Mouse (Mus musculus): ENCODE measurements around the gene Lamc2. TPM values are rescaled to one million over a fixed set of nuclear protein-coding genes. Genes with fewer than 3 reads are reported as not detected.

The Lamc2 gene
- polyA plus RNA-seq, 1 experiment: not detected

GRCm38 (mm10) chr1:153115315-153115714, 70.9 kb downstream of the Lamc2 start:
- Histone ChIP-seq H3K4me3 (replicated peaks; ENCODE audit: control insufficient read depth, low read depth, low read length) (no peak overlapping the region), H3K4me1 (ENCODE audit: control insufficient read depth, insufficient read depth, low read length) (no peaks in the 10 kb centered on the region), H3K27ac (ENCODE audit: control insufficient read depth, insufficient read depth, low read depth, low read length, poor library complexity) (no peak overlapping the region)
- TF ChIP-seq POLR2A (IDR thresholded peaks at IDR 0.05; ENCODE audit: borderline replicate concordance, control insufficient read depth, low read depth, low read length) (no peak), CTCF (IDR thresholded peaks at IDR 0.05; ENCODE audit: control insufficient read depth, insufficient read depth, low read length) (no peak)
- 90% methylated on average over 8 of the region's 8 CpGs for WGBS

- 74% methylated on average over 4 of the region's 4 CpGs for WGBS
- no peak for TF ChIP-seq CTCF (IDR thresholded peaks at IDR 0.05; ENCODE audit: control insufficient read depth, insufficient read depth, low read length)
- TF ChIP-seq POLR2A (IDR thresholded peaks at IDR 0.05; ENCODE audit: borderline replicate concordance, control insufficient read depth, low read depth, low read length): no peak
- Histone ChIP-seq H3K4me3 (replicated peaks; ENCODE audit: control insufficient read depth, low read depth, low read length) (no peak overlapping the region), H3K4me1 (ENCODE audit: control insufficient read depth, insufficient read depth, low read length) (no peaks in the 10 kb centered on the region; the same call in 1 of the 2 replicates), H3K27ac (ENCODE audit: control insufficient read depth, insufficient read depth, low read depth, low read length, poor library complexity) (no peak overlapping the region)
Measured at GRCm38 (mm10) chr1:153111596-153111995, 74.7 kb downstream of the Lamc2 start.

GRCm38 (mm10) chr1:153109836-153110235, 76.4 kb downstream of the Lamc2 start:
- WGBS: 57% methylated on average over 3 of the region's 3 CpGs
- Histone ChIP-seq H3K27ac (ENCODE audit: control insufficient read depth, insufficient read depth, low read depth, low read length, poor library complexity) (no peak overlapping the region), H3K4me3 (replicated peaks; ENCODE audit: control insufficient read depth, low read depth, low read length) (no peak overlapping the region), H3K4me1 (ENCODE audit: control insufficient read depth, insufficient read depth, low read length) (no peaks in the 10 kb centered on the region; the same call in 1 of the 2 replicates)
- TF ChIP-seq POLR2A (IDR thresholded peaks at IDR 0.05; ENCODE audit: borderline replicate concordance, control insufficient read depth, low read depth, low read length): no peak
- no peak for TF ChIP-seq CTCF (IDR thresholded peaks at IDR 0.05; ENCODE audit: control insufficient read depth, insufficient read depth, low read length)

GRCm38 (mm10) chr1:153109346-153109745, 76.9 kb downstream of the Lamc2 start:
- WGBS: 74% methylated on average over 5 of the region's 5 CpGs
- no peak overlapping the region for H3K4me3 ChIP-seq (replicated peaks; ENCODE audit: control insufficient read depth, low read depth, low read length)
- no peaks in the 10 kb centered on the region; the same call in 1 of the 2 replicates for H3K4me1 ChIP-seq (ENCODE audit: control insufficient read depth, insufficient read depth, low read length)
- TF ChIP-seq POLR2A (IDR thresholded peaks at IDR 0.05; ENCODE audit: borderline replicate concordance, control insufficient read depth, low read depth, low read length) (no peak), CTCF (IDR thresholded peaks at IDR 0.05; ENCODE audit: control insufficient read depth, insufficient read depth, low read length) (no peak)
- H3K27ac ChIP-seq (ENCODE audit: control insufficient read depth, insufficient read depth, low read depth, low read length, poor library complexity): no peak overlapping the region

- H3K4me1 ChIP-seq (ENCODE audit: control insufficient read depth, insufficient read depth, low read length): no peaks in the 10 kb centered on the region; the same call in 1 of the 2 replicates
- H3K4me3 ChIP-seq (replicated peaks; ENCODE audit: control insufficient read depth, low read depth, low read length): no peak overlapping the region
- WGBS: 65% methylated on average over 7 of the region's 7 CpGs
- TF ChIP-seq CTCF (IDR thresholded peaks at IDR 0.05; ENCODE audit: control insufficient read depth, insufficient read depth, low read length) (no peak), POLR2A (IDR thresholded peaks at IDR 0.05; ENCODE audit: borderline replicate concordance, control insufficient read depth, low read depth, low read length) (no peak)
- H3K27ac ChIP-seq (ENCODE audit: control insufficient read depth, insufficient read depth, low read depth, low read length, poor library complexity): no peak overlapping the region
Measured at GRCm38 (mm10) chr1:153107866-153108265, 78.4 kb downstream of the Lamc2 start.

GRCm38 (mm10) chr1:153104804-153105203, 81.4 kb downstream of the Lamc2 start:
- 60% methylated on average over 11 of the region's 12 CpGs for WGBS
- Histone ChIP-seq H3K27ac (ENCODE audit: control insufficient read depth, insufficient read depth, low read depth, low read length, poor library complexity) (no peak overlapping the region), H3K4me1 (ENCODE audit: control insufficient read depth, insufficient read depth, low read length) (no peaks in the 10 kb centered on the region; the same call in 1 of the 2 replicates), H3K4me3 (replicated peaks; ENCODE audit: control insufficient read depth, low read depth, low read length) (no peak overlapping the region)
- TF ChIP-seq CTCF (IDR thresholded peaks at IDR 0.05; ENCODE audit: control insufficient read depth, insufficient read depth, low read length): no peak
- TF ChIP-seq POLR2A (IDR thresholded peaks at IDR 0.05; ENCODE audit: borderline replicate concordance, control insufficient read depth, low read depth, low read length): no peak

- Histone ChIP-seq H3K4me1 (ENCODE audit: control insufficient read depth, insufficient read depth, low read length) (no peaks in the 10 kb centered on the region), H3K27ac (ENCODE audit: control insufficient read depth, insufficient read depth, low read depth, low read length, poor library complexity) (no peak overlapping the region), H3K4me3 (replicated peaks; ENCODE audit: control insufficient read depth, low read depth, low read length) (no peak overlapping the region)
- no peak for TF ChIP-seq POLR2A (IDR thresholded peaks at IDR 0.05; ENCODE audit: borderline replicate concordance, control insufficient read depth, low read depth, low read length)
- no peak for TF ChIP-seq CTCF (IDR thresholded peaks at IDR 0.05; ENCODE audit: control insufficient read depth, insufficient read depth, low read length)
- 93% methylated on average over 8 of the region's 8 CpGs for WGBS
Measured at GRCm38 (mm10) chr1:153103186-153103554, 83.1 kb downstream of the Lamc2 start.

GRCm38 (mm10) chr1:153102296-153103185, 83.7 kb downstream of the Lamc2 start:
- Histone ChIP-seq H3K27ac (ENCODE audit: control insufficient read depth, insufficient read depth, low read depth, low read length, poor library complexity) (no peak overlapping the region), H3K4me1 (ENCODE audit: control insufficient read depth, insufficient read depth, low read length) (no peaks in the 10 kb centered on the region), H3K4me3 (replicated peaks; ENCODE audit: control insufficient read depth, low read depth, low read length) (no peak overlapping the region)
- WGBS: 88% methylated on average over 17 of the region's 17 CpGs
- no peak for TF ChIP-seq POLR2A (IDR thresholded peaks at IDR 0.05; ENCODE audit: borderline replicate concordance, control insufficient read depth, low read depth, low read length)
- TF ChIP-seq CTCF (IDR thresholded peaks at IDR 0.05; ENCODE audit: control insufficient read depth, insufficient read depth, low read length): no peak
